ENCODE assay signal across 27 mouse cellular contexts in genomic region chr12:108431714-108432113, GRCm38 (mm10).
A peak's percentile ranks its signal among the peaks of the same experiment; 100 is the strongest.
DNase-seq lines count a peak whose midpoint lies in the region; ATAC-seq and TF ChIP-seq lines count a peak whose summit lies in the region.
"Had no signal": no experiment of that assay in that cellular context is flagged by ENCODE, and none has a peak within 500 bp of the region (broad histone marks: within the 10 kb centered on the region; RNA-seq: fewer than 3 reads in every experiment).

No protein-coding gene starts in this region.

- ATAC-seq in forebrain, embryonic 14.5 days, result no peak
- no peak for ATAC-seq in hindbrain, embryonic 12.5 days (ENCODE audit: low FRiP score)
- no peak for ATAC-seq in hindbrain, embryonic 16.5 days
- ATAC-seq in forebrain, embryonic 13.5 days, result 0 out of 2 replicates have a peak, but pooled peaks have one; percentile 41
- ATAC-seq: activated CD4-positive, CD25-positive, alpha-beta regulatory T cell, adult 4 months; CD4-positive, CD25-positive, alpha-beta regulatory T cell, adult 4 months; liver, embryonic 12.5 days; Patski had no signal

- WGBS in forebrain, embryonic 10.5 days, result 42% methylated on average over 6 of the region's 6 CpGs
- WGBS in forebrain, embryonic 14.5 days, result 37% methylated on average over 6 of the region's 6 CpGs
- WGBS in hindbrain, embryonic 12.5 days, result 36% methylated on average over 6 of the region's 6 CpGs
- WGBS in hindbrain, embryonic 16.5 days, result 25% methylated on average over 6 of the region's 6 CpGs
- WGBS in forebrain, embryonic 13.5 days, result 39% methylated on average over 6 of the region's 6 CpGs

- no peak overlapping the region for H3K9ac ChIP-seq in forebrain, embryonic 14.5 days (ENCODE audit: low read length)
- H3K9ac ChIP-seq in hindbrain, embryonic 12.5 days, result no peak overlapping the region
- H3K9ac ChIP-seq in hindbrain, embryonic 16.5 days (ENCODE audit: low read depth, low read length), result no peak overlapping the region
- no peak overlapping the region for H3K9ac ChIP-seq in ES-E14 (ENCODE audit: insufficient read depth, low read depth, low read length, poor library complexity, severe bottlenecking)
- no peak overlapping the region for H3K9ac ChIP-seq in forebrain, embryonic 13.5 days
- H3K9ac ChIP-seq: heart, embryonic 15.5 days; liver, embryonic 12.5 days; neural tube, embryonic 15.5 days had no signal

- peaks cover 68% of the 10 kb centered on the region for H3K4me1 ChIP-seq in forebrain, embryonic 10.5 days
- peaks cover 28% of the 10 kb centered on the region for H3K4me1 ChIP-seq in forebrain, embryonic 14.5 days (ENCODE audit: control insufficient read depth, insufficient read depth, low read length)
- H3K4me1 ChIP-seq in hindbrain, embryonic 12.5 days, result peaks cover 47% of the 10 kb centered on the region
- H3K4me1 ChIP-seq in hindbrain, embryonic 16.5 days (ENCODE audit: control insufficient read depth, insufficient read depth, low read depth, low read length), result peaks cover 19% of the 10 kb centered on the region
- peaks cover 0 to 7% of the 10 kb centered on the region in 2 experiments; a peak in 1 of 4 replicates for H3K4me1 ChIP-seq in ES-E14 (ENCODE audit: control insufficient read depth in 2 of 2, insufficient read depth in 2 of 2, low read length in 2 of 2, poor library complexity in 1 of 2)
- H3K4me1 ChIP-seq in forebrain, embryonic 13.5 days, result peaks cover 49% of the 10 kb centered on the region
- H3K4me1 ChIP-seq: liver, embryonic 12.5 days had no signal

- H3K27ac ChIP-seq in forebrain, embryonic 10.5 days, result peak overlapping the region; percentile 68; the same call in 1 of the 2 replicates
- no peak overlapping the region for H3K27ac ChIP-seq in forebrain, embryonic 14.5 days (ENCODE audit: low read depth, low read length)
- H3K27ac ChIP-seq in hindbrain, embryonic 12.5 days, result peak overlapping the region; percentile 40; the same call in 1 of the 2 replicates
- no peak overlapping the region for H3K27ac ChIP-seq in hindbrain, embryonic 16.5 days (ENCODE audit: low read depth, low read length)
- no peak overlapping the region for H3K27ac ChIP-seq in ES-E14 (ENCODE audit: insufficient read depth, low read depth, low read length, poor library complexity, severe bottlenecking)
- H3K27ac ChIP-seq in forebrain, embryonic 13.5 days, result no peak overlapping the region
- H3K27ac ChIP-seq: heart, embryonic 15.5 days; limb, embryonic 13.5 days; liver, embryonic 12.5 days; neural tube, embryonic 15.5 days; stomach, postnatal 0 days had no signal

- peaks cover 16% of the 10 kb centered on the region for H3K36me3 ChIP-seq in forebrain, embryonic 10.5 days (replicated peaks)
- H3K36me3 ChIP-seq in forebrain, embryonic 14.5 days (ENCODE audit: control insufficient read depth, insufficient read depth, low read length), result no peaks in the 10 kb centered on the region
- H3K36me3 ChIP-seq in hindbrain, embryonic 12.5 days, result no peaks in the 10 kb centered on the region
- H3K36me3 ChIP-seq in hindbrain, embryonic 16.5 days (ENCODE audit: control insufficient read depth, insufficient read depth, low read length), result no peaks in the 10 kb centered on the region
- no peaks in the 10 kb centered on the region for H3K36me3 ChIP-seq in ES-E14 (ENCODE audit: control insufficient read depth, insufficient read depth, low read length, poor library complexity, severe bottlenecking)
- no peaks in the 10 kb centered on the region for H3K36me3 ChIP-seq in forebrain, embryonic 13.5 days (ENCODE audit: poor library complexity, severe bottlenecking)
- H3K36me3 ChIP-seq: G1E; heart, embryonic 15.5 days; limb, embryonic 13.5 days; liver, embryonic 12.5 days; neural tube, embryonic 15.5 days had no signal

- no peaks in the 10 kb centered on the region for H3K27me3 ChIP-seq in forebrain, embryonic 10.5 days (ENCODE audit: poor library complexity, severe bottlenecking)
- no peaks in the 10 kb centered on the region for H3K27me3 ChIP-seq in forebrain, embryonic 14.5 days (replicated peaks; ENCODE audit: control insufficient read depth, insufficient read depth, low read length)
- no peaks in the 10 kb centered on the region for H3K27me3 ChIP-seq in hindbrain, embryonic 12.5 days
- H3K27me3 ChIP-seq in hindbrain, embryonic 16.5 days (replicated peaks; ENCODE audit: control insufficient read depth, insufficient read depth, low read length), result no peaks in the 10 kb centered on the region
- H3K27me3 ChIP-seq in forebrain, embryonic 13.5 days, result no peaks in the 10 kb centered on the region
- H3K27me3 ChIP-seq: heart, embryonic 15.5 days; neural tube, embryonic 15.5 days; Patski had no signal

- no peak for DNase-seq in forebrain, embryonic 10.5 days (ENCODE audit: extremely low spot score, low spot score)
- DNase-seq in forebrain, embryonic 14.5 days (ENCODE audit: low spot score), result no peak
- DNase-seq in ES-E14 (ENCODE audit: low read depth, low spot score), result no peak
- no peak for DNase-seq in lung, adult 18-20 months
- no peak for DNase-seq in urinary bladder, postnatal 10 days (ENCODE audit: low spot score)
- DNase-seq: adrenal gland, adult 8-10 months; cerebellum, postnatal 14 days; gastrocnemius, postnatal 36 days; heart, postnatal 36 days; kidney, adult 8-10 months; kidney, postnatal 14 days; lung, adult 2 months; right cerebral cortex, postnatal 14 days; thymus, adult 2 months; thymus, postnatal 4 days had no signal

- no peaks in the 10 kb centered on the region for H3K9me3 ChIP-seq in forebrain, embryonic 10.5 days
- no peaks in the 10 kb centered on the region for H3K9me3 ChIP-seq in forebrain, embryonic 14.5 days (replicated peaks; ENCODE audit: control insufficient read depth, low read length)
- no peaks in the 10 kb centered on the region for H3K9me3 ChIP-seq in hindbrain, embryonic 12.5 days (replicated peaks)
- no peaks in the 10 kb centered on the region for H3K9me3 ChIP-seq in hindbrain, embryonic 16.5 days (ENCODE audit: control insufficient read depth, low read length)
- no peaks in the 10 kb centered on the region for H3K9me3 ChIP-seq in ES-E14 (ENCODE audit: control insufficient read depth, insufficient read depth, low read depth, low read length)
- H3K9me3 ChIP-seq in forebrain, embryonic 13.5 days (replicated peaks), result no peaks in the 10 kb centered on the region
- H3K9me3 ChIP-seq: heart, embryonic 15.5 days; limb, embryonic 13.5 days; liver, embryonic 12.5 days; neural tube, embryonic 15.5 days had no signal

- H3K4me2 ChIP-seq in forebrain, embryonic 14.5 days (ENCODE audit: low read length), result no peak overlapping the region
- no peak overlapping the region for H3K4me2 ChIP-seq in hindbrain, embryonic 12.5 days (replicated peaks)
- no peak overlapping the region for H3K4me2 ChIP-seq in hindbrain, embryonic 16.5 days (ENCODE audit: low read length)
- H3K4me2 ChIP-seq in forebrain, embryonic 13.5 days, result no peak overlapping the region
- H3K4me2 ChIP-seq: heart, embryonic 15.5 days; limb, embryonic 13.5 days; liver, embryonic 12.5 days; neural tube, embryonic 15.5 days had no signal

- in situ Hi-C loops in ES-E14 (cut with MboI; ENCODE audit: low sequenced_read_pairs in 2 of 2, unreplicated experiment in 2 of 2), result no loop called here

- H3K4me3 ChIP-seq in forebrain, embryonic 10.5 days, result peak overlapping the region; percentile 8; the same call in 1 of the 2 replicates
- no peak overlapping the region for H3K4me3 ChIP-seq in forebrain, embryonic 14.5 days (ENCODE audit: low read depth, low read length)
- H3K4me3 ChIP-seq in hindbrain, embryonic 12.5 days, result no peak overlapping the region
- H3K4me3 ChIP-seq in hindbrain, embryonic 16.5 days (ENCODE audit: low read length), result no peak overlapping the region
- H3K4me3 ChIP-seq in ES-E14 (ENCODE audit: insufficient read depth in 1 of 2, low read depth in 1 of 2, low read length in 2 of 2, poor library complexity in 1 of 2, severe bottlenecking in 1 of 2), result no peak overlapping the region
- no peak overlapping the region for H3K4me3 ChIP-seq in forebrain, embryonic 13.5 days
- H3K4me3 ChIP-seq: heart, embryonic 15.5 days; limb, embryonic 13.5 days; liver, embryonic 12.5 days; neural tube, embryonic 15.5 days had no signal

TF ChIP-seq in ES-E14, 5 proteins besides CTCF, POLR2A, EP300 and RAD21:
- TF ChIP-seq ZC3H11A (IDR thresholded peaks at IDR 0.05; ENCODE audit: borderline replicate concordance, low read depth, low read length) (no peak), CHD2 (IDR thresholded peaks at IDR 0.05; ENCODE audit: low read depth, low read length) (no peak), ZNF384 (IDR thresholded peaks at IDR 0.05; ENCODE audit: low read depth, low read length) (peak; percentile 83), HCFC1 (IDR thresholded peaks at IDR 0.05; ENCODE audit: borderline replicate concordance, insufficient read depth, low read length) (no peak), MAFK (IDR thresholded peaks at IDR 0.05; ENCODE audit: insufficient read depth, low read depth, low read length) (no peak)
TF ChIP-seq in ES-E14: peak in this region for 1.

Comparison
In these comparisons a context has a peak if more than half of its experiments do, and no peak if none do; other contexts are left out.
1. H3K27ac ChIP-seq: peak in forebrain, embryonic 10.5 days (single experiment) and hindbrain, embryonic 12.5 days (single experiment); none in forebrain, embryonic 14.5 days (single experiment), hindbrain, embryonic 16.5 days (single experiment), ES-E14 (single experiment) and forebrain, embryonic 13.5 days (single experiment).